Mouse (Mus musculus) forebrain, embryonic 10.5 days (tissue): ENCODE data around the gene Prss57. TPM values are rescaled to one million over a fixed set of nuclear protein-coding genes. Genes with fewer than 3 reads are reported as not detected.
A peak's percentile ranks its signal among the peaks of the same experiment; 100 is the strongest.

ENCODE experiments used
- DNase-seq: peaks from one replicate; pipeline ENCODE4 v3.0.0-alpha.2; 2017; ENCODE audit warnings: low spot score; ENCODE audit errors: extremely low spot score
- H3K27ac ChIP-seq: fragments of 300-500 bp; sonication (generic); 2 replicates; pipeline ENCODE4 v1.5.1; 2016; ENCODE audit warnings: mild to moderate bottlenecking
- H3K27me3 ChIP-seq: fragments of 300-500 bp; sonication (generic); 2 replicates; pipeline ENCODE4 v1.6.1; 2016; ENCODE audit warnings: mild to moderate bottlenecking; ENCODE audit not compliant: poor library complexity, severe bottlenecking
- H3K36me3 ChIP-seq: fragments of 300-500 bp; sonication (generic); replicated peaks from 2 replicates; pipeline ENCODE4 v1.6.1; 2016; ENCODE audit warnings: mild to moderate bottlenecking, moderate library complexity
- H3K4me1 ChIP-seq: fragments of 300-500 bp; sonication (generic); 2 replicates; pipeline ENCODE4 v1.6.1; 2016
- H3K4me3 ChIP-seq: fragments of 300-500 bp; sonication (generic); 2 replicates; pipeline ENCODE4 v1.5.1; 2016; ENCODE audit warnings: mild to moderate bottlenecking, moderate library complexity
- H3K9me3 ChIP-seq: fragments of 300-500 bp; sonication (generic); 2 replicates; pipeline ENCODE4 v1.6.1; 2016; ENCODE audit warnings: mild to moderate bottlenecking, moderate library complexity
- WGBS: fragments of 180-500 bp; shearing (Covaris S2); methylation state at CpG from one replicate; pipeline ENCODE4 v1.1.7; 2016; 5-methylcytosine and 5-hydroxymethylcytosine counted together
- polyA plus RNA-seq: library from polyadenylated mRNA; unstranded; fragments of >200 nt; fragmentation: Nextera tagmentation; extraction: Ambion mirVana; gene quantifications from 2 replicates; pipeline ENCODE4 v1.2.1, GENCODE M21; 2016

Gene Prss57
- polyA plus RNA-seq, 1 experiment from 2014 or later = not detected

DNA sequence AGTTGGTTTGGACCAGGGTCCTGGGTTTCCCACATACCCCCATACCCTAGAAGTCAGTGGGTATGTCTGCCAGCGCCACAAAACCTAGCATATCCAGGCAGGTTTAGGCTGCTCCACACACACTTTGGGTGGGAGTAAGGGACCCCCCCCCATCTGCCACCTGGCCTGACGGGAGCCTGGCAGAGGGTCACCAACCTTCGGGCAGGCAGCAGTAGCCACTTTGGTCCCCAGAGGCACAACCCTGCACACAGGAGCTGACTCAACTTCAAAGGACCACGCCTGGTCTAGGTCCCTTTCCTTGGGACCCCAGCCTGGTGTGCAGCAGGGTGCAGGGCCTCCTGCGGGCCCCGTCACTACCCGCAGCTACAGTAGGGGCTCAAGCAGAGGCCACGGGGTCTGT lies 29.5 kb upstream of the Prss57 start:
- H3K27me3 ChIP-seq = no peaks in the 10 kb centered on the region
- no peak overlapping the region for H3K4me3 ChIP-seq
- WGBS = 91% methylated on average over 8 of the region's 8 CpGs
- peaks cover 52% of the 10 kb centered on the region for H3K36me3 ChIP-seq
- peaks cover 18% of the 10 kb centered on the region for H3K4me1 ChIP-seq
- H3K9me3 ChIP-seq = no peaks in the 10 kb centered on the region
- DNase-seq = no peak
- H3K27ac ChIP-seq = no peak overlapping the region

DNA sequence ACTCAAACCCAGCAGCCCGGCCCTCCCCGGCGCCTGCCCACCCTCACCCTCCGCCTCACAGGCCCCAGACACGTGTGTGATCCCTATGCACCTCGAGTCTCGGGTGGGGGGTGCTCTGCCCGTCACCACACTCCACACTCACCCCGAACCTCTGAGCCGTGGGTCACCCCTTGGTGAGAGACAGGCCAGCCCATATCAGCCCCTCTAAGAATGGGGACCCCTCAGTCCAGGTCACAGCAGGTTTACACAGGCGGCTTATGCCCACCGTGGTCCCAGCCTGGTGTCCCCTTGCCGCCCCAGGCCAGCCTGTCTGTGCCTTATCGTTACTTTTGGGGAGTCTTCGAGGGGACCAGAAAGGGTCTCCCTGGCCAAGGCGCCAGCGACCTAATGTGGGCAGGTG lies 28.8 kb upstream of the Prss57 start:
- Histone ChIP-seq H3K4me3 (no peak overlapping the region), H3K36me3 (peaks cover 57% of the 10 kb centered on the region)
- WGBS = 93% methylated on average over 17 of the region's 17 CpGs

DNA sequence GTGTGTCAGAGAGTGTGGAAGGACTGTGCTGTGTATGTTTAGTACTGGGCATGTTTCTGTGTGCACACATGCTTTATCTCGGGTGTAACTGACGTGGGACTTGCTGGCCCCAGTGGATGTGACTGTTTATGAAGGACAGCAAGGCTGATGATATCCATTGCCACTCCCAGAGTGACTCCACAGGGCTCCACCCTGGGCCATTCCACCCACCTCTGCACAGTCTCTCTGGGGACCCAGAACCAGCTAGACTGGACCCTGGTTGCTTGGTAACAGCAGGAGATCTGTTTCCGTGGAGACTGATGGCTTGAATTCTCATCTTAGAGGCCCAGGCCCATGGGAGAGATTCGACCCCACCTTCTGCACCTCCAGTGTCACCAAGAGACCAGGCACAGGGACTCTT lies 27.5 kb upstream of the Prss57 start:
- H3K27ac ChIP-seq = no peak overlapping the region
- H3K27me3 ChIP-seq = no peaks in the 10 kb centered on the region
- H3K4me3 ChIP-seq = no peak overlapping the region
- H3K9me3 ChIP-seq = no peaks in the 10 kb centered on the region
- H3K4me1 ChIP-seq = peaks cover 16% of the 10 kb centered on the region
- H3K36me3 ChIP-seq = peaks cover 57% of the 10 kb centered on the region
- WGBS = 83% methylated on average over 4 of the region's 4 CpGs
- DNase-seq = no peak

More for the DNA sequence above, 28.8 kb upstream of the Prss57 start:
- peaks cover 18% of the 10 kb centered on the region for H3K4me1 ChIP-seq
- no peaks in the 10 kb centered on the region for H3K27me3 ChIP-seq
- H3K27ac ChIP-seq = no peak overlapping the region
- H3K9me3 ChIP-seq = no peaks in the 10 kb centered on the region
- no peak for DNase-seq

DNA sequence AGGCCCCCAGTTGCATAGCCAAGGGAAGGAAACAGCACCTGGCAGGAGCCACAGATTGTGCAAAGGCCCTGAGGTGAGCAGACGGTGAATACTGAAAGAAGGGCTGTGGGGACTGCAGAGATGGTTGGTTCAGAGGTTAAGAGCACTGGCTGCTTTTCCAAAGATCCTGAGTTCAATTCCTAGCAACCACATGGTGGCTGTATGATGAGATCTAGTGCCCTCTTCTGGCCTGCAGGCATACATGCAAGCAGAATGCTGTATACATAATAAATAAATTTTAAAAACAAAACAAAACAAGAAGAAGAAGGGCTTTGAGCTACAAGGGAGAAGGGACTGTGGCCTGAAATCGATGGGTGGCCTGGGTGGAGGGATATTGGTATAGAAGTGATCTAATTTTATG lies 26.4 kb upstream of the Prss57 start:
- DNase-seq = no peak
- no peaks in the 10 kb centered on the region for H3K27me3 ChIP-seq
- peaks cover 65% of the 10 kb centered on the region for H3K36me3 ChIP-seq
- H3K9me3 ChIP-seq = no peaks in the 10 kb centered on the region
- no peak overlapping the region for H3K27ac ChIP-seq
- H3K4me3 ChIP-seq = no peak overlapping the region
- peaks cover 9% of the 10 kb centered on the region for H3K4me1 ChIP-seq
- 74% methylated on average over 2 of the region's 2 CpGs for WGBS

DNA sequence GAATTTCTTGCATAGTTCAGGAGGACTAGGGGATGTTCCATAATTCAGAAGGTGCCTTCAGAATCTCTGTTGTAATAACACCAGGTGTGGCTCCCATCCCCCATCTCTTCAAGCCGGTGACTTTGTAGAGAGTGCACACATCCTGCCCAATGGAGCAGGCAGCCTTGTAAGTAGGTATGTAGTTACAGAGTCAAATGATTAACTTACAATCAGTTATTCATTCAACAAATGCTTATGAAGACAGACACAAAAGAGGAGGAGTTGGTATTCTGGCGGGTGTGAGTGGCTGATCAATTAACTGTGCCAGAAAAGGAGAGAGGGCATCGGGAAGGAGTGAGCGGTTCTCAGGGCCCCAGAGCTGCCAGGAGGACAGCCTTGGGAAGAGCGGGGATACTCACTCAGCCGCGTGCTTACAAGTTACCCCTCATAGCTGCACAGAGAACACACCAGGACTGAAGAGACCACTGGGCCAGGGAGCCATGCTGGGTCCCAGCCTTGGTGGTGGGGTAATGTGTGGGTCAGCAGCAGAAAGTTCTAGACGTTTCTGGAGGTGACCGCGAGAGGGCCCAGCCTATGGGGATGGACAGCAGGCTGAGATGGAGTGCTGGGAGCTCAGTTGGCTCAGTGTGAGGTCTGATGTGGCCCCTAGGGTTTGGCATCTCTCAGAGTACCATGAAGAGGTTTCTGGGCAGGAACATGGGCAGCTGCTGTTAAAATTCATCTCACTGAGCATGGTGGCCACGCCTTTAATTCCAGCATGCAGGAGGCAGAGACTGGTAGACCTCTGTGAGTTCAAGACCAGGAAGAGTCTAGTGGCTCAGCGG lies 25.1 kb upstream of the Prss57 start:
- Histone ChIP-seq H3K4me3 (no peak overlapping the region), H3K27me3 (no peaks in the 10 kb centered on the region), H3K4me1 (peaks cover 12% of the 10 kb centered on the region; the same call in 1 of the 2 replicates), H3K36me3 (peaks cover 76% of the 10 kb centered on the region), H3K9me3 (no peaks in the 10 kb centered on the region), H3K27ac (no peak overlapping the region)
- DNase-seq = no peak
- WGBS = 88% methylated on average over 12 of the region's 12 CpGs

DNA sequence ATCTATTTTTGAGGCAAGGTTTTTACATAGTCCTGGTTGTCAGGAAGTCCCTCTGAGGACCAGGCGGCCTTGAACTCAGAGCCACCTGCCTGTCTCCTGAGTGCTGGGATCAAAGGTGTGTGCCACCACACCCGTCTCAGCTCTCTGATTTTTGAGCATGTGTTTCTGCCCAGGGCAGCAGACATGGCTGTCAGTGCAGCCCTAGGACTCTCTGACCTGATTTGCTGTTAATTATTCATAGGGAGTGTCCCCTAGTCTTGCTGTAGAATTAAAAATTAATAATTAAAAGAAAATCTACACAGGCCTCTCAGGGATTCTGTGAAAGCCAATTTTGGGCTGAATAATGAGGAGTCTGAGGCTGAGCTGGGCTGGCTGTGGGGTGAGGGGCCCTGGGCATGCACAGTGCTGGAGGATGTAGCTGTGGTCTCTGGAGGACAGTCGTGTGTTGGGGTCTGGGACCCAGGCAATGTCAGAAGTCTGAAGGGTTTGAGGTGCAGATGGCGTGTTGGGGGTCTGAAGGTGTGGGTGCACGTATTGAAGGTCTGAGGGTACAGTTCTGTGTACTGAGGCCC lies 23.6 kb upstream of the Prss57 start:
- H3K4me1 ChIP-seq = peaks cover 12% of the 10 kb centered on the region; the same call in 1 of the 2 replicates
- H3K36me3 ChIP-seq = peaks cover 75% of the 10 kb centered on the region
- H3K27ac ChIP-seq = no peak overlapping the region
- H3K27me3 ChIP-seq = no peaks in the 10 kb centered on the region
- no peak overlapping the region for H3K4me3 ChIP-seq
- no peak for DNase-seq
- 88% methylated on average over 5 of the region's 5 CpGs for WGBS
- H3K9me3 ChIP-seq = no peaks in the 10 kb centered on the region

DNA sequence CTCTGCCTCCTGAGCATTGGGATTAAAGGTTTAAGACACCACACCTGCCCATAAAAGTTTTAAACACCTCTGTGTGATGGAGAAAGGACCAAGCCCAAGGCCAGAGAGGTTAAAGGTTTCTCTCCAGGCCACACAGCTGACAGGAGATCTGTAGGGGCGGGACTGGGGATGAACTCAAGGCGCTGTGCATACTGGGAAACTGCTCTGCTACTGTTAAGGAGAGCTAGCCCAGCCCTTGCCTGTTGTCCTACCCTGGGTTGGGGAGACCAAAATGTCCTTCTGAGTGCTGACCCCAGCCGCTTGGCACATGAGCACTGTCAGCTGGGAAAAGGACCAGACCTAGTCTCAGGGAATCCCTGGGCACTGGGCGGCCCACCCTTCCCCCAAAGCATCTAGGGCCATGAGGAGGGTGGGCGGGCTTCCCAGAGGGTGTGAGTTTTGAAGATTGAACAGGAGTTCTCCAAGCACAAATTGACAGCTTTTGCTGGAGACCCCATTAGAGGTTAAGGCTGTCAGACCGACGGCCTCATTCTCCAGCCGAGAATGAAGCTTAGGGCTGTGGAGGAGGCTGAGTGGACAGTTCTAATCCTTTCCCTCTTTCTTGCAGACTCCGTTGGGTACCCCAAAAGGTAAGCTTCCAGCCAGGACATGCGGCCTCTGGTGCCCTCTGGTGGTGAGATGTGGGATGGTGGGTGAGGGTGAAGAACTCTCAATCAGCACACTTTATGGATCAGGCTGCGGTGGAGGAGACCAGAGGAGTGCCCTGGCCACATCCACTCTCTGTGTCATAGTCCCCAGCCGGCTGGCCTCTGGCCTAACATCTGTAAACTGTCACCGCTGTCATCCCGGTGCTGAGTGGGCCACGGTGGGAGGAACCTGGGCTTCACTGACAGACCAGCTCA lies 21.2 kb upstream of the Prss57 start:
- no peak overlapping the region for H3K27ac ChIP-seq
- H3K9me3 ChIP-seq = no peaks in the 10 kb centered on the region
- no peak overlapping the region for H3K4me3 ChIP-seq
- DNase-seq = peak; percentile 84
- 34% methylated on average over 15 of the region's 15 CpGs for WGBS
- H3K4me1 ChIP-seq = peaks cover 23% of the 10 kb centered on the region
- no peaks in the 10 kb centered on the region for H3K27me3 ChIP-seq
- peaks cover 79% of the 10 kb centered on the region for H3K36me3 ChIP-seq

DNA sequence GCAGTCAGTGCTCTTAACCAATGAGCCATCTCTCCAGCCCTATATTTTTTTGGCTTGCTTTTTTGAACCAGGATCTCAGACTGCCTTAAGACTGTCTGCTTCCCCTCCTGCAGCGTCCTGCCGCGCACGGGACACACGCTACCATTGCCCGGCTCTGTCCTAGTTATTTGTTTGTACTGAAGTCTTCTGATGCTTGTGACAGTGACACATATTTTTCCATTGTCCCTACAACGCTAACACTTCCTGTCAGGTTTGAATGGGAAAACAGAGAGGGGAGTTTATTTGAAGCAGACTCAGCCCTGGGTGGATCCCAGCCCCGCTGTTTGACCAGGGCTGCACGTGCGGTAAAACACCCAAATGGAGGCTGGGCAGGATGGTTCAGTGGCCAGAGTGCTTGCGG lies 18.0 kb upstream of the Prss57 start:
- Histone ChIP-seq H3K27ac (peak overlapping the region; percentile 66), H3K27me3 (no peaks in the 10 kb centered on the region), H3K4me1 (peaks cover 56% of the 10 kb centered on the region), H3K9me3 (no peaks in the 10 kb centered on the region), H3K36me3 (peaks cover 64% of the 10 kb centered on the region), H3K4me3 (no peak overlapping the region)
- DNase-seq = no peak
- 92% methylated on average over 11 of the region's 11 CpGs for WGBS

DNA sequence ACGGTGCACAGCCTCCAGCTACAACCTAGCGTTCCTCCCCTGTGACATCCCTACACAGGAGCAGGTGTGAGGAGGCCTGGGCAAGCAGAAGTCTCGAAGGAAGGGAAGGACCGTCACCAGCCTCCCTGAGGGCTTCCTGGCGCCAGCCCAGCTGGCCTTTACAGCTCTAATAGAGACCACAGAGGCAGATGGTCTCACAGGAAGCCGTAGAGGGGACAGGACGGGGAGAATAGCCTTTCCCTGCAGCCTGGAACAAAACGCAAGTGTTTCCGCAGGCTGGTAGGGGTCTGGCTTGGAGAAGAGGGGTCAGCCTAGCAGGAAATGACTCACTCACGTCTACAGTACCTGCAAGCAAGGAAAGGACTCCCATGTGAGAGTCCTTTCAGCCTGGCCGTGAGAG lies 17.1 kb upstream of the Prss57 start:
- Histone ChIP-seq H3K27ac (peak overlapping the region; percentile 66), H3K4me1 (peaks cover 65% of the 10 kb centered on the region), H3K36me3 (peaks cover 62% of the 10 kb centered on the region), H3K9me3 (no peaks in the 10 kb centered on the region), H3K27me3 (no peaks in the 10 kb centered on the region), H3K4me3 (peak overlapping the region; percentile 1; the same call in 1 of the 2 replicates)
- whole genome bisulfite sequencing = 76% methylated on average over 11 of the region's 11 CpGs
- no peak for DNase-seq

DNA sequence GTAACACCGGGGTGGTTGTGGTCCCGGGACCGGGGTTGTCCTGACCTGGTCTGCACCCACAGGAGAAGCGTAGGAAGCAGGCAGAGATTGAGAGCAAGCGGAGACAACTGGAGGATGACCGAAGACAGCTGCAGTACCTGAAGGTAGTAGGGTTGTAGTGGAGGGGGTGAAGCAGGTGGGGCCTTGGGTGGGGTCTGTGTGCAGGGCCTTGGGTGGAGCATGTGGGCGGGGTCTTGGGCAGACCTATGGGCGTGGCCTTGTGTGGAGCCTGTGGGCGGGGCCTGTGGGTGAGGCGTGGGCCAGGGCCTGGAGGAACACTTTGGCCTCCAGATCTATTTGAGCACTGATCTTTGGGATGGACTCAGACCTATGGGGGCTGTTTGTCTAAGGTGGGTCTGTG lies 16.2 kb upstream of the Prss57 start:
- Histone ChIP-seq H3K4me1 (peaks cover 68% of the 10 kb centered on the region), H3K27me3 (no peaks in the 10 kb centered on the region), H3K27ac (peak overlapping the region; percentile 66; the same call in 1 of the 2 replicates), H3K36me3 (peaks cover 54% of the 10 kb centered on the region), H3K9me3 (no peaks in the 10 kb centered on the region), H3K4me3 (peak overlapping the region; percentile 2; the same call in 1 of the 2 replicates)
- DNase-seq = no peak
- WGBS = 77% methylated on average over 10 of the region's 10 CpGs

DNA sequence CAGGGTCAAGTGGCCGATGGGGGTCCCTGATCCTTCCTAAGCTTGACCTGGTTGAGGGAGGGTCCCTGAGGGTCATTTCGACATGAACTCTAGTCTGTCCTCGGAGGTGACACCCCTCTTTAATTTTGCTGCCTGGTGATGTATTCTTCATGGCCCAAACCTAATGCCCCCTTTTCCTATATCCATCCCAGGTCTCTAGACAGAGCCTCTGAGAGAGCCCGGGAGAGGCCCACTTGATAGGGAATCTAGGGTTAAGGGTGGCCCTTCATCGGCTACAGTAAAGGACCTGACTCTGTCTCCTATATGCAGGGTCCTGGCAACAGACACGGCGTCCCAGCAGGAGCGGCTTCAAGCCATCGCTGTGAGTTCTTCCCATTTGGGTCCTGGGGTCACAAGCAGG lies 15.6 kb upstream of the Prss57 start:
- Histone ChIP-seq H3K27me3 (no peaks in the 10 kb centered on the region), H3K36me3 (peaks cover 47% of the 10 kb centered on the region), H3K4me1 (peaks cover 71% of the 10 kb centered on the region), H3K27ac (peak overlapping the region; percentile 45), H3K4me3 (no peak overlapping the region), H3K9me3 (no peaks in the 10 kb centered on the region)
- 91% methylated on average over 9 of the region's 9 CpGs for WGBS
- DNase-seq = no peak

DNA sequence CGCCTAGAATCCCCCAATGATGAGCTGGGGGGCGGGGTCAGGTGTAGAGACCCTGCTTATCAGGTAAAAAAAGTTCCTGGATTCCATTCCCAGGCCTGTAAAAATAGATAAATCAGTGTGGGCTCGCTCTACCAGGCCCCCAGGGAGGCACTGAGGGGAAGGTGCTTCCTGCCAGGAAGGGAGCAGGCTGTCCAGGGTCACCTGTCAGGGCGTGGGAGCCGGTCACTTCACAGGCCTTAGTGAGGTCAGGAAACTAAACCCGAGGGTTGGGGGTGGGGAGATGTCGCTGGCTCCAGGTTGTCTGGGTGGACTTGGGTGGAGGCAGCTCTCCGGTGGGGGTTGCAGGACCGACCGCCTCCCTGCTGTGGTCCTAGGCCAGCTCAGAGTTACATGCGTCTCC lies 14.9 kb upstream of the Prss57 start:
- no peaks in the 10 kb centered on the region for H3K9me3 ChIP-seq
- peaks cover 77% of the 10 kb centered on the region for H3K4me1 ChIP-seq
- DNase-seq = no peak
- H3K27me3 ChIP-seq = no peaks in the 10 kb centered on the region
- H3K36me3 ChIP-seq = peaks cover 45% of the 10 kb centered on the region
- H3K4me3 ChIP-seq = no peak overlapping the region; the same call in 1 of the 2 replicates
- H3K27ac ChIP-seq = peak overlapping the region; percentile 90
- 70% methylated on average over 11 of the region's 11 CpGs for WGBS
